Mouse (Mus musculus): ENCODE data around the gene Bud23. TPM values are rescaled to one million over a fixed set of nuclear protein-coding genes. Genes with fewer than 3 reads are reported as not detected.
"Not testable (repeated sequence)": the region's sequence is repeated elsewhere in the genome, so short reads cannot be mapped to it uniquely, and the experiment has no call there.

Bud23 gene
- polyA plus RNA-seq (2014; fragmentation: Nextera tagmentation; extraction: Ambion mirVana): 126 and 141 TPM in 2 replicates

- not testable (repeated sequence) for DNase-seq (ENCODE audit: low spot score); ATAC-seq (ENCODE audit: insufficient read depth, low FRiP score, low TSS enrichment); H3K36me3 ChIP-seq (ENCODE audit: control insufficient read depth, insufficient read depth, low read length); H3K27me3 ChIP-seq (ENCODE audit: control insufficient read depth, insufficient read depth, low read length); H3K4me1 ChIP-seq (ENCODE audit: control insufficient read depth, insufficient read depth, low read length); H3K9me3 ChIP-seq (ENCODE audit: control insufficient read depth, low read length)
- H3K4me3 ChIP-seq (ENCODE audit: low read depth, low read length): peak within 1 kb of the TSS; percentile 92
- WGBS: 79% methylated on average over 9 of the region's 9 CpGs
- H3K4me2 ChIP-seq (ENCODE audit: low read depth): peak within 1 kb of the TSS; percentile 95
- H3K27ac ChIP-seq (ENCODE audit: low read depth, low read length): 0 out of 2 replicates have a peak within 1 kb of the TSS, but pooled peaks have one; percentile 14
- peak within 1 kb of the TSS; percentile 81 for H3K9ac ChIP-seq (ENCODE audit: low read length)
Measured at GRCm38 (mm10) chr5:135064909-135065446, at the start of gene Bud23. Gene Bud23 (minus strand): TSS chr5:135064959.

GRCm38 (mm10) chr5:135113782-135114181 lies 49.0 kb upstream of the Bud23 start:
- Histone ChIP-seq H3K27me3 (ENCODE audit: control insufficient read depth, insufficient read depth, low read length) (peaks cover 5% of the 10 kb centered on the region), H3K4me1 (ENCODE audit: control insufficient read depth, insufficient read depth, low read length) (no peaks in the 10 kb centered on the region), H3K9me3 (ENCODE audit: control insufficient read depth, low read length) (no peaks in the 10 kb centered on the region), H3K4me2 (ENCODE audit: low read depth) (no peak overlapping the region), H3K36me3 (ENCODE audit: control insufficient read depth, insufficient read depth, low read length) (no peaks in the 10 kb centered on the region), H3K27ac (ENCODE audit: low read depth, low read length) (no peak overlapping the region), H3K9ac (ENCODE audit: low read length) (no peak overlapping the region), H3K4me3 (ENCODE audit: low read depth, low read length) (no peak overlapping the region)
- ATAC-seq (ENCODE audit: insufficient read depth, low FRiP score, low TSS enrichment) (no peak), DNase-seq (ENCODE audit: low spot score) (no peak)
- 91% methylated on average over 12 of the region's 12 CpGs for WGBS

DNA sequence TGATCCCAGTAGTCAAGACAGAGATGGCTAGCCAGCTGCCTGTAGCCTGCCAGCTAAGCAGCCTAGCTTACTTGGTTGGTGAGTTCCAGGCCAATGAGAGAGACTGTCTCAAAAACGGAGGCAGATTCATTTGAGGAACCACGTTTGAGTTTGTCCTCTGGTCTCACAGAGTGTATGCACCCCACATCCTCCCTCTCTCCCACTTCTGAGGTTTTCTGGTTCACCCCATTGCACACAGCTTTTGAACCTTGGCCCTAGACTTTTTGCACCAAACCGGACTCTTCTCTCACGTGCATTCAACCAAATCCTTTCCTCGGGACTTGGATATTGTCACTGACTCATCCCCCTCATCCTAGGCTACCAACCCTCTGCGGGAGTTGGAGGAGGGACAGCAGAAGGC lies 45.2 kb upstream of the Bud23 start:
- ATAC-seq (ENCODE audit: insufficient read depth, low FRiP score, low TSS enrichment) (no peak), DNase-seq (ENCODE audit: low spot score) (no peak)
- no peak overlapping the region for H3K9ac ChIP-seq (ENCODE audit: low read length)
- H3K27ac ChIP-seq (ENCODE audit: low read depth, low read length): no peak overlapping the region
- no peak overlapping the region for H3K4me2 ChIP-seq (ENCODE audit: low read depth)
- WGBS: 78% methylated on average over 6 of the region's 6 CpGs
- no peaks in the 10 kb centered on the region for H3K36me3 ChIP-seq (ENCODE audit: control insufficient read depth, insufficient read depth, low read length)
- H3K4me3 ChIP-seq (ENCODE audit: low read depth, low read length): no peak overlapping the region
- H3K9me3 ChIP-seq (ENCODE audit: control insufficient read depth, low read length): no peaks in the 10 kb centered on the region
- 0 out of 2 replicates have a peak, but pooled peaks cover 4% of the 10 kb centered on the region for H3K4me1 ChIP-seq (ENCODE audit: control insufficient read depth, insufficient read depth, low read length)
- H3K27me3 ChIP-seq (ENCODE audit: control insufficient read depth, insufficient read depth, low read length): peaks cover 25% of the 10 kb centered on the region

- Histone ChIP-seq H3K4me1 (ENCODE audit: control insufficient read depth, insufficient read depth, low read length) (0 out of 2 replicates have a peak, but pooled peaks cover 4% of the 10 kb centered on the region), H3K9ac (ENCODE audit: low read length) (no peak overlapping the region), H3K36me3 (ENCODE audit: control insufficient read depth, insufficient read depth, low read length) (no peaks in the 10 kb centered on the region), H3K27me3 (ENCODE audit: control insufficient read depth, insufficient read depth, low read length) (peaks cover 25% of the 10 kb centered on the region), H3K4me3 (ENCODE audit: low read depth, low read length) (no peak overlapping the region), H3K9me3 (ENCODE audit: control insufficient read depth, low read length) (no peaks in the 10 kb centered on the region), H3K4me2 (ENCODE audit: low read depth) (no peak overlapping the region), H3K27ac (ENCODE audit: low read depth, low read length) (no peak overlapping the region)
- DNase-seq (ENCODE audit: low spot score) (no peak), ATAC-seq (ENCODE audit: insufficient read depth, low FRiP score, low TSS enrichment) (no peak)
- WGBS: 90% methylated on average over 3 of the region's 3 CpGs
Measured at GRCm38 (mm10) chr5:135109426-135109825, 44.7 kb upstream of the Bud23 start.

DNA sequence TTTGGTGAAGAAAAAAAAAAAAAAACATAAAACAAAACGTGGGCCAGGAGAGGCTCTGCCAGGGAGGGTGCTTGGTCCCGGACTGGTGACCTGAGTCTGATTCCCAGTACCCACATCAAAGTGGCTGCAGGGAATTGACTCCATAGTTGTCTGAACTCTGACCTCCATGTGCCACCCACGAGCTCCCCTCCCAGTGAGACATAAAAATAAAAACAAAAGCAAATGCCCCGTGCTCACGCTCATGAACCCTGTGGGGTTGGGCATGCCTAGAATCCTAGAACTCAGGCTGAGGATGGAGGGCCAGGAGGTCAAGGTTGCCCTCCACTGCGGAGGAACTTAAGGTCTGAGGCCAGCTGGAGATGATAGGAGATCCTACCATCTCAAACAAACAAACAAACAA lies 44.3 kb upstream of the Bud23 start:
- H3K36me3 ChIP-seq (ENCODE audit: control insufficient read depth, insufficient read depth, low read length): no peaks in the 10 kb centered on the region
- H3K27me3 ChIP-seq (ENCODE audit: control insufficient read depth, insufficient read depth, low read length): peaks cover 25% of the 10 kb centered on the region
- WGBS: 57% methylated on average over 6 of the region's 6 CpGs

DNA sequence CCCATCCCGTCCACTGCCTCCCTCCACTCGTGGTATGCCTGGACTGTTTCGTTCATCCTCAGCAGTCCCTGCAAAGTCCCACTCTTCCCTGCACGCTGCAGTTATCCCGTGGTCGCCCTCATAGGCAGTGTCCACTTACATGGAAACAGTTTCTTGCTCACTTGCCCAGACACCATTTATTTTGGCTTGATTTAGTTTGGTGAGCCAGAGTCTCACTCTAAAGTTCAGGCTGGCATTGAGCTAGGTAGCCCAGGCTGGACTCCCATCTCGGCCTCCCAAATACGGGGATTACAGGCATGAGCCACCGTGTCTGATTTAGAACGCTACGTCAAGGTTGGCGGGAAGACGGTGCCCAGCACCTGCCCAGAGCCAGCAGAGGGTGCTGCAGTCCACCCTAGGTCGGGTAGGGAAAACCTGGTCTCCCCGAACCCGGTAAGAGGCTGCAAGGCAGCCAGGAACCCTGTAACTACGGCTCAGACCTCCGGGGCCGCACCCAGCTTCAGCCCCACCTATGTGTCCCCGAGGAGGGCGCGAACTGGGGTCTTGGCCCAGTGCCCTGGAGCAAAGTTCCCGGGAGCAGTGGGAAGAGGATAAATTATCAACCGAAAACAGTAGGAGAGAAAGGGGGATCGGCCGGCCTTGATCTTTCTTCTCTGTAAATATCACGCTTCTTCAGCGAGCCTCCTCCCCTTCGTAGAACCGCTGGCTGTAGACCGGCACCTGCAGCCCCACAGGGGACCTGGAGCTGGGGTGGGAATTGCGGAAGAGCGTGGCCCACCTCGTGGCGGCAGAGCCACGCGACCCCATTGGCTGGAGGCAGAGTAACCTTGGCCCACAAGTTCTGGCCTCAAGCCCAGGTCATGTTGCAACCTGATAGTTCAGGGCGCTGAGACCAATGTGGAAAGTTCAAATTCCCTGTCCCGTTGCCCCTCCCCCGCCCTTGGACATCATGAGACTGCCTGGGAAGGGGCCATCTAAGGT lies 43.1 kb upstream of the Bud23 start:
- ATAC-seq (ENCODE audit: insufficient read depth, low FRiP score, low TSS enrichment): no peak

More for the DNA sequence above, 44.3 kb upstream of the Bud23 start:
- DNase-seq (ENCODE audit: low spot score) (no peak), ATAC-seq (ENCODE audit: insufficient read depth, low FRiP score, low TSS enrichment) (no peak)
- Histone ChIP-seq H3K4me2 (ENCODE audit: low read depth) (no peak overlapping the region), H3K27ac (ENCODE audit: low read depth, low read length) (no peak overlapping the region), H3K9me3 (ENCODE audit: control insufficient read depth, low read length) (no peaks in the 10 kb centered on the region), H3K9ac (ENCODE audit: low read length) (no peak overlapping the region), H3K4me1 (ENCODE audit: control insufficient read depth, insufficient read depth, low read length) (0 out of 2 replicates have a peak, but pooled peaks cover 4% of the 10 kb centered on the region), H3K4me3 (ENCODE audit: low read depth, low read length) (no peak overlapping the region)

GRCm38 (mm10) chr5:135106758-135107256 lies 42.0 kb upstream of the Bud23 start:
- H3K4me2 ChIP-seq (ENCODE audit: low read depth): peak overlapping the region; percentile 85
- H3K36me3 ChIP-seq (ENCODE audit: control insufficient read depth, insufficient read depth, low read length): no peaks in the 10 kb centered on the region
- peak overlapping the region; percentile 37; the same call in 1 of the 2 replicates for H3K9ac ChIP-seq (ENCODE audit: low read length)
- WGBS: under 1% methylated on average over 41 of the region's 48 CpGs
- H3K4me1 ChIP-seq (ENCODE audit: control insufficient read depth, insufficient read depth, low read length): 0 out of 2 replicates have a peak, but pooled peaks cover 4% of the 10 kb centered on the region
- H3K27me3 ChIP-seq (ENCODE audit: control insufficient read depth, insufficient read depth, low read length): peaks cover 25% of the 10 kb centered on the region
- peak; percentile 88 for DNase-seq (ENCODE audit: low spot score)
- peak overlapping the region; percentile 44 for H3K4me3 ChIP-seq (ENCODE audit: low read depth, low read length)
- H3K9me3 ChIP-seq (ENCODE audit: control insufficient read depth, low read length): no peaks in the 10 kb centered on the region
- no peak overlapping the region for H3K27ac ChIP-seq (ENCODE audit: low read depth, low read length)
- peak; percentile 87 for ATAC-seq (ENCODE audit: insufficient read depth, low FRiP score, low TSS enrichment)

More for the DNA sequence above, 43.1 kb upstream of the Bud23 start:
- H3K4me2 ChIP-seq (ENCODE audit: low read depth): peak overlapping the region; percentile 85
- H3K27me3 ChIP-seq (ENCODE audit: control insufficient read depth, insufficient read depth, low read length): peaks cover 25% of the 10 kb centered on the region
- 0 out of 2 replicates have a peak, but pooled peaks cover 4% of the 10 kb centered on the region for H3K4me1 ChIP-seq (ENCODE audit: control insufficient read depth, insufficient read depth, low read length)
- DNase-seq (ENCODE audit: low spot score): peak; percentile 67
- WGBS: 8% methylated on average over 40 of the region's 40 CpGs
- 0 out of 2 replicates have a peak overlapping the region, but pooled peaks have one; percentile 15 for H3K9ac ChIP-seq (ENCODE audit: low read length)
- H3K4me3 ChIP-seq (ENCODE audit: low read depth, low read length): peak overlapping the region; percentile 44
- no peak overlapping the region for H3K27ac ChIP-seq (ENCODE audit: low read depth, low read length)
- no peaks in the 10 kb centered on the region for H3K36me3 ChIP-seq (ENCODE audit: control insufficient read depth, insufficient read depth, low read length)
- no peaks in the 10 kb centered on the region for H3K9me3 ChIP-seq (ENCODE audit: control insufficient read depth, low read length)

GRCm38 (mm10) chr5:135103999-135104660 lies 39.4 kb upstream of the Bud23 start:
- WGBS: 67% methylated on average over 11 of the region's 11 CpGs
- peak; percentile 28 for DNase-seq (ENCODE audit: low spot score)
- H3K4me2 ChIP-seq (ENCODE audit: low read depth): no peak overlapping the region

More at GRCm38 (mm10) chr5:135103999-135104660, 39.4 kb upstream of the Bud23 start:
- H3K9me3 ChIP-seq (ENCODE audit: control insufficient read depth, low read length): no peaks in the 10 kb centered on the region
- peaks cover 23% of the 10 kb centered on the region for H3K27me3 ChIP-seq (ENCODE audit: control insufficient read depth, insufficient read depth, low read length)
- ATAC-seq (ENCODE audit: insufficient read depth, low FRiP score, low TSS enrichment): no peak
- H3K4me1 ChIP-seq (ENCODE audit: control insufficient read depth, insufficient read depth, low read length): 0 out of 2 replicates have a peak, but pooled peaks cover 4% of the 10 kb centered on the region
- no peak overlapping the region for H3K4me3 ChIP-seq (ENCODE audit: low read depth, low read length)
- no peak overlapping the region for H3K9ac ChIP-seq (ENCODE audit: low read length)
- no peak overlapping the region for H3K27ac ChIP-seq (ENCODE audit: low read depth, low read length)
- no peaks in the 10 kb centered on the region for H3K36me3 ChIP-seq (ENCODE audit: control insufficient read depth, insufficient read depth, low read length)

All from neural tube, embryonic 11.5 days (tissue).